Mouse (Mus musculus) layer of hippocampus, adult 2 months (tissue): ENCODE measurements around the gene Glipr1. TPM values are rescaled to one million over a fixed set of nuclear protein-coding genes. Genes with fewer than 3 reads are reported as not detected.
"Not testable (repeated sequence)": the region's sequence is repeated elsewhere in the genome, so short reads cannot be mapped to it uniquely, and the experiment has no call there.

Experiments used
- DNase-seq, 2 experiments: peaks; one replicate each; pipeline ENCODE4 v3.0.0; 2022; ENCODE audit warnings: low spot score in 2 of 2
- H3K27ac ChIP-seq: fragments of 200-600 bp; 2 replicates; pipeline ENCODE4 v1.8.1; 2022
- H3K4me3 ChIP-seq: fragments of 200-600 bp; 2 replicates; pipeline ENCODE4 v1.8.1; 2022; ENCODE audit warnings: mild to moderate bottlenecking
- CTCF ChIP-seq: fragments of 200-600 bp; conservative IDR thresholded peaks from 2 replicates; pipeline ENCODE4 v1.8.1; 2022; ENCODE audit warnings: antibody characterized with exemption, mild to moderate bottlenecking, moderate library complexity
- long read RNA-seq, 2 experiments: library from polyadenylated mRNA; stranded (forward); transcript quantifications; one replicate each; pipeline ENCODE4 v2.0.0; 2021; ENCODE audit warnings: borderline mapping rate in 2 of 2
- total RNA-seq, 2 experiments: library from RNA; stranded (reverse); gene quantifications; 2 replicates each; pipeline ENCODE4 v1.2.3; 2021

Glipr1 gene
- total RNA-seq: 1 to 10 TPM; 1.9 to 2.8 TPM
- long read RNA-seq, experiment 1, partial matches to known transcripts: 1 of 1 reads
- long read RNA-seq, experiment 1, other reads (novel, unspliced or antisense): 0 of 1 reads
- long read RNA-seq, experiment 2, partial matches to known transcripts: 0 of 1 reads
- long read RNA-seq, experiment 2, other reads (novel, unspliced or antisense): 0 of 1 reads

DNA sequence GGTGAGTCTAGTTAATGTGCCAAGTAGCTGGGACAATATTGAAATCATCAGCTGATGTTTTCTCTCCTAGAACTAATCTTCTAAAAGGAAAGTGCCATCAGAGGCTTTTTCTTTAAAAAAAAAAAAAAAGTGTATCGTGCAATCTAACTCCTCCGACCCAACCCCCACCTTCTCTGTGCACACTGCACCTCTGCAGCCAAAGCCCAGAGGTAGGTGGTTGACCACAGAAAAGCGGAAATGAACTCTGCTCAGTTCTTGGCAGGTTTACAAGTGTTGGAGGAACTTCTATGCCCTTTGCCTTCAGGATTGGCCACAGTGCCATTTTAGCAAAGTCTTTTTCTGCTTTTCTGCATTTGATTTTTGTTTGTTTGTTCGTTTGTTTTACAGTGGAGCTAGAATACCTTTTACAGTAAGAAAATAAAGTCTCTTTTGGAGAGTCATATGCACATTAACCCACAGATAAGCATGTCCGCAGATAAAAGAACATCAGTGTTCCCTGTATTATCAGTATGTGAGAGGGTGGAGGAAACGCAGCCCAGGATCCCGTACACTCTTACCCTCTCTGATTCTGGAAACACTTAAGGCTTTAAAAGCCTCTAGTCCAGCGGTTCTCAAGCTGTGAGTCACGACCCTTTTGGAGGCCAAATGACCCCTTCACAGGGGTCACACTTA is at the start of gene Glipr1:
Glipr1 (minus strand) TSS at position 88 of the 672 bp plus-strand sequence.
- Histone ChIP-seq H3K4me3 (no peak within 1 kb of the TSS), H3K27ac (no peak within 1 kb of the TSS)
- DNase-seq: no peak
- no peak for TF ChIP-seq CTCF

DNA sequence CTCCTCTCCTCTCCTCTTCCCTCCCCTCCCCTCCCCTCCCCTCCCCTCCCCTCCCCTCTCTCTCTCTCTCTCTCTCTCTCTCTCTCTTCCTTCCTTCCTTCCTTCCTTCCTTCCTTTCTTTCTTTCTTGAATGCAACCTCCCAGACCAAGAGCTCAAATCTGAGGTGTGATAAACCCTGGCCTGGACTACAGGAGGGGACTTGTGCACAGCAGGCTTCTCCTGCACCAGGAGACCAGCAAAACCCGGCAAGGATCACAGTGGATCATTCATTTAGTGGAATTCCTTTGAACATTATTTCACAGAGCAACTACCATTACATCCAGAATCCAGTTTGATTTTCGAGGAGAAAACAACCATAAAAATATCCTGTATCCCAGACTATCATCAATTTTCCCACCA is 49.5 kb upstream of the Glipr1 start:
- DNase-seq, H3K4me3 ChIP-seq, H3K27ac ChIP-seq: not testable (repeated sequence)

DNA sequence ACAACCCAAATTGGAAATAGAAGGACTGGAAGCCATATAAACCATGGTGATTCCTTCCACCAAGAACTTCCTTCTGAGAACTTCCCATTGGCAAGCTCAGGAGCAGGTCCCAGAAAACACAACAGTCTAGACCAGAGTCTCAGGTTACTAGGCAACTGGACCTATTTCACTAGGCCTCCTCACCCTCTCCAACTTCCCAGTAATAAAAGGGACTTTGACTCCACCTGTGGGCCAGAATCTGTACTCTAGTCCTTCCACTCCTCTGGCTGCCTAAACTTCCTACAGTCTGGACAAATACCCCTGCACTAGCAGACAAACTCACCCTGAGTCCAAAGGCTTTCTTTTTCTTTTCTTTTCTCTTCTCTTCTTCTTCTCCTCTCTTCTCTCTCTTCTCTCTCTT is 48.8 kb upstream of the Glipr1 start:
- Histone ChIP-seq H3K27ac (no peak overlapping the region), H3K4me3 (no peak overlapping the region)
- no peak for TF ChIP-seq CTCF
- no peak for DNase-seq

DNA sequence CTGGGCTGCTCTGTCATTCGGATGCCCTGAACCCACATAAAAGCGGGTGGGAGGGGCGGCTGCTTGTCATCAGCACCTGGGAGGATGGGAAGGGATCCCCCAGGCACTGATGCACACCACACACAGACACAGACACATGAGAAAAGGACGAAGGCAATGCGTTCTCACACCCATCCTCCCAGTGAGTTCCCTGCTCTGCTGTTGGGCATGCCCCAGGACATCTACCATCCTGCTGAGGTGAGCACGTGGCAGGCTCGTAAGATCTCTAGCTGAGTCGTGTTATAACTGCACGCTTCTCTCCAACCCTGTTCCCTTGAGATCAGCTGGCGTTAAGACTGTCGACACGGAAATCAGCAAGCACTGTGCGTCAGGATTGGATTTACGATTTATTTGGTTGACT is 41.9 kb upstream of the Glipr1 start:
- not testable (repeated sequence) for DNase-seq, H3K4me3 ChIP-seq, H3K27ac ChIP-seq

DNA sequence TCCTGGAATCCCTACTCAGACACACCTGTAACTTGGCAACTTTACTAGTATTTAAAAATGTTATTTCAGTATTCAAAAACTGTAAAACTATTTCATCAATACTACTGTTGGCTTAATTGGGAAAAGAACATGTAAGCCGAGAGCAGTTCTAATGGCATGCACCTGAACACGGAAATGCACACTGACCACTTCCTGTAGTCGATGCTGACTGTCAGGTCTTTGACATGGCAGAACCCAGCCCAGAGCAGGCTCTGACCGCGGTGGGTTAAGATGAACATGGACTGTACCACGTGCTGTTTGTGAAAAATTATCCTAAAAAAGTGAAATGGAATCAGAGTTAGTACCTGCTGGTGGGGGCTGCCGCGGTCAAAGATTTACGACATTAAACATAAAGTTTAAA is 41.1 kb upstream of the Glipr1 start:
- not testable (repeated sequence) for DNase-seq, H3K27ac ChIP-seq, H3K4me3 ChIP-seq

DNA sequence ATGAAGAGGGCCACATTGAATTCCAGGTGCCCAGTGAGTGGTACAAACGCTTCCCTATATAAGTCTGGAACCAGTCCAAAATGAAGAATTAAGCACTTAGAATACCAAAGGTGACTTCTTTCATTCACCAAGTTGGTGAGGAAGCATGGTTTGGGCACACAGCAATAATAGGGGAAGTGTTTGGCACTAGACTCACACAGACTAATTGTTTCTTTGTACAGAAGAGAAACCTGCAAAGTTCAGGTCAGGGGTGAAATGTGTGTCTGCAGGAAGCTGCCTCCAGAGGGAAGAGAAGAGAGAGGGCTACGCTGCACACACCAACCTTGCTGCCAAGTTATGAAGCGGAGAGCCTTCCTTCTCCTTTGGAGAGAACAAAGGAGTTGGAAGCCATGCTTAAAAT is 26.3 kb upstream of the Glipr1 start:
- not testable (repeated sequence) for H3K4me3 ChIP-seq, H3K27ac ChIP-seq, DNase-seq

DNA sequence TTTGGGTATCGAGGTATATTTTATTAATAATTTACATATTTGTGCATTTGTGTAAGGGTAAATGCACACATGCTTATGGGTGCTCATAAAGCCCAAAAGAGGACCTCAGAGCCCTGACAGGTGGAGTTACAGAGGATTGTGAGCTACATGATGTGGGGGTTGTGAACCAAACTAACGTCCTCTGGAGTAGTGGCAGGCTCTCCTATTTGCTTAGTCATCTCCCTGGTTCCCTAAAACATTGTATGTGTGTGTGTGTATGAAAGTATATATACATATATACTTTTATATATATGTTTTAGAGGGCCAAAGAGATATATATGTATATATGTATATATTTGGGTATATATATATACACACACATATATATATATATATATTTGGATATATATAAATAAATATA is 21.2 kb upstream of the Glipr1 start:
- no peak for DNase-seq
- Histone ChIP-seq H3K4me3 (no peak overlapping the region), H3K27ac (no peak overlapping the region)
- no peak for TF ChIP-seq CTCF

DNA sequence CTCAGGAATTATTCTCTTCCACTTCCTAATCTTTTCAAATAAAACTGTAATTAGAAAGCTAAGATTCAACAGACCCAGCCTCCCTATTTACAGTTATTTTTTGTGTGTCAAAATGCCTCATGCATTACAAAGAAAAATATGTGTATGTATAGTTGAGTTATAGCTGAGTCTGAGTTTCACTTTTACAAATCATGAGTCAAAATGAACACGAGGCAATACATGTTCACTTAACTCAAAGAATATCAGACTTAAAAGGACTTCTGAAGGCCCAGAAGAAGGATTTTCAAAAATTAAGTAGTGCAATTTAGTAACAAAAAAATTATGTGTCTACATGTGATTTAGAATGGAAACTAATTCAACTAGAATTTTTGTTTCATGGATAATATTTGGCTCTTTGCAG is 7.1 kb upstream of the Glipr1 start:
- not testable (repeated sequence) for H3K27ac ChIP-seq, H3K4me3 ChIP-seq, DNase-seq

DNA sequence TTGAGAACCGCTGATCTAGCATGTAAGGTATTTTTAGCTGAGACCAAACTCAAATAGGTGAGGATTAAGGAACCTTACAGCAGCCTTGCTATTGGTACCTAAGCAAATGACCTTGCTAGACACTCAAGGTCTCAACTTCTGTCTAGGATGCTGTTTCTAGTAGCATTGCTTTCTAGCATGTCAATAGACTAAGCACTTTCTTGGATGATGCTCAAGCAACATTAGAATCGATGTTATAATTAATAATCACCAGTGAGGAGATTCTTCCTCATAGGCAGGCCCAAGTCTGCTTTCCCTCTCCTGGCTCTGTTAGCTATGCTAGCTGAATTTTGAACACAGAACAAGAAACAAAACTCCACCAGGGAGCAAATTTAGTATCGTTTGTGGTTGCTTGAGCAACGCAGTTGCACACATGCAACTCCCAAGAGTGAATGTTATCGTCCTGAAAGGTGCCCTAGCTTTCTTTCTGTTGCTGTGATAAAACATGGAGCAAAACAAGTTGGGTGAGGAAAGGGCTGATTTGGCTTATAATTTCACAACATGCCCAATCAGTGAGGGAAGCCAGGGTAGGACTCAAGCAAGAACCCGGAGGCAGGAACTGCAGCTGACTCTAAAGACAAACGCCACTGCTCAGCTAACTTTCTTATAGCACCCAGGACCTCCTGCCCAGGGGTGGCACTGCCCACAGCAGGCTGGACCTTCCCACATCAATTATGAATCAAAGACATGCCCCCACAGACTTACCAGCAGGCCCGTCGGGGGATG is 493 bp downstream of the Glipr1 start:
- Histone ChIP-seq H3K4me3 (no peak overlapping the region), H3K27ac (no peak overlapping the region)
- no peak for TF ChIP-seq CTCF
- DNase-seq: no peak

DNA sequence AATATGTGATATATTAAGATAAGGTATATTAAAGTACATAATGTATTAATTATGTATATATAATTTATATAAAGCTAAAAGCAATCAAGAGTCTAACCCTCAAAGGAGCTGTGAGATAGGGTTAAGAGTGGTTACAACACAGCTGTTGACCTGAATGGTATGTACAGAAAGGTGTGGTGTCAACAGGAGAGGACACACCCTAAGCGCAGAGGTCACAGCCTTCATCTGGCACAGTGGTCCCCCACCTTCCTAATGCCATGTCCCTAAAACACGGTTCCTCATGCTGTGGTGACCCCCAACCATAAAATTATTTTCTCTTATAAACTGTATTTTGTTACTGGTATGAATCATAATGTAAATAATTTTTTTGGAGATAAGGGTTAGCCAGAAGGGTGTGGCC is 1.1 kb downstream of the Glipr1 start:
- Histone ChIP-seq H3K27ac (no peak overlapping the region), H3K4me3 (no peak overlapping the region)
- no peak for DNase-seq
- TF ChIP-seq CTCF: no peak

DNA sequence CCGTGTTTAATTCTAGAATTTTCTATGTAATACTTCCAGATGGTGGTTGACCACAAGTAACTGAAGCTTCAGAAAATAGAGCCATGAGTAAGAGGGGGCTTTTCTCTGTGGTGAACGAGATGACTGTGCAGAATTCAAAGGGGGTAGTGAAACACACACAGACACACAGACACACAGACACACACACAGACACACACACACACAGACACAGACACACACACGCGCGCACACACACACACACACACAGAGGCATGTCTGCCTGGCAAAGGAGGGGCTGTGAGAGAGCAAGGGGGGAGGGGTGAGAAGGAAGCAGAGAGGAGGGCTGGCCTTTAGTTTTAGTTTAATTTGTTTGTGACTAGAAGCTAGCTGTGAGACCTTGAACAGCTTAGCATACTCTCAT is 1.9 kb downstream of the Glipr1 start:
- no peak for TF ChIP-seq CTCF
- no peak for DNase-seq
- Histone ChIP-seq H3K27ac (no peak overlapping the region), H3K4me3 (no peak overlapping the region)

DNA sequence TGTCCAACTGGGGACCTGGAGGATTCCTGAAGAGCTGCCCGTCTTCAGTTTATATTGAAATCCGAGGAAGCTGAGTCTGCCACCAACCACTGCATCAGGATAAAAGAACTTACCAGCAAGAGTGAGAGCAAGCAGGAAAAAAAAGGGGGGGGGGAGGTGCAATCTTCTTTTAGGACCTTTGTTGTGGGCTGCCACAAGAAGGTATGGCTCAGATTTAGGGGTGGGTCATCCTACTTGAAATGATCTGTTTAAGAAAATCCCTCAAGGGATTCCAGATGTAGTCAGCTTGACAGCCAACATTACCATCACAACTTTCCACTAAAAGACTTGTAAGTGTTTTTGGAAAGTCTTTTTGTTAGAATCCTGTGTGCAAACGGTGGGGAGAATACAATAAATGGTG is 2.7 kb downstream of the Glipr1 start:
- no peak for TF ChIP-seq CTCF
- DNase-seq: no peak
- H3K4me3 ChIP-seq: no peak overlapping the region
- no peak overlapping the region for H3K27ac ChIP-seq

DNA sequence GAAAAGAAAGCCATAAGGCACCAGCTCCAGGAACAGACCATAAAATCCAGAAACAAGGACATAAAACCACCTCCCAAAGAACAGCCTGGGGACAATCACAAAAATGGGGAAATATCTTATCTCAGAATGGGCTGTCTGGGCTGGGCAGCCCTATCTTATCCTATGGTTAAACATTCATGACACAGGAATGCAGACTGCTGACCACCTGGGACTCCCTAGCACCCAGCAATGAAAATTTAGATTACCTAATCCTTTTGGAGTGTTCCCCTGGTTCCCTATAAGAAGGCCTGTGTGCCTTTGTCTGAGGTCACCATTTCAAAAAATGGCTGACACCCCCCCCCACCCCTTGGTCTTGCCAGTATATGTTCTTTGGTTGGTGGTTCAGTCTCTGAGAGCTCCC is 4.8 kb downstream of the Glipr1 start:
- TF ChIP-seq CTCF: no peak
- Histone ChIP-seq H3K4me3 (no peak overlapping the region), H3K27ac (no peak overlapping the region)
- DNase-seq: no peak

DNA sequence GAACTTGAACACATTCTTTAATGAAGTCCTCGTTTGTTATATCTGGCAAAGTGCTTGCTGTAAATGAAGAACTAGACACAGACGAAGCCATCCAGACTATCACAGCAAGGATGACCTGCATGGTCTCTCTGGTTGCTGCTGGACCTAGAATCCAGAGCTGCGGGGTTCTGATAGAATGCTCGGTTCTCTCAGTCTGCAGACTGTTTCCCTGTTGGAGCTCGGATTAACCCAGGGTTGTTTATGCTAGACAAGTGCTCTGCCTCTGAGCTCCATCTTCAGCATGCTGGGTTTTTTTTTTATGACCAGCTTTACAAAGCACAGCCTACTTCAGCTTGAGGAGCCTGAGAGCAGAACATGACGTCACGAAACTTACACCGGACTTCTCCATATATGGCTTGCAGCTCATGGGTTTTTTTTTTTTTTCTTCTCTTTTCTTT is 5.5 kb downstream of the Glipr1 start:
- H3K27ac ChIP-seq: no peak overlapping the region
- no peak overlapping the region for H3K4me3 ChIP-seq
- TF ChIP-seq CTCF: no peak
- DNase-seq: no peak
